Mouse (Mus musculus) embryo, embryonic 9.5 days (tissue): ENCODE measurements around the gene Ccl5.
"Not testable (repeated sequence)": the region's sequence is repeated elsewhere in the genome, so short reads cannot be mapped to it uniquely, and the experiment has no call there.

Source experiments
- DNase-seq: peaks from one replicate; pipeline ENCODE4 v3.0.0-alpha.2; 2017; ENCODE audit errors: extremely low spot score

The Ccl5 gene

GRCm38 (mm10) chr11:83530360-83530759, at the start of gene Ccl5:
TSS of gene Ccl5 (minus strand) at chr11:83530518.
- DNase-seq, result no peak

GRCm38 (mm10) chr11:83578999-83579398, 48.7 kb upstream of the Ccl5 start:
- no peak for DNase-seq

- no peak for DNase-seq
These were observed 48.0 kb upstream of the Ccl5 start, which contains the start of gene Ccl9 for GRCm38 (mm10) chr11:83578186-83578760. TSS of gene Ccl9 (minus strand) at chr11:83578636.

- no peak for DNase-seq
These were observed 46.7 kb upstream of the Ccl5 start for GRCm38 (mm10) chr11:83576927-83577555.

GRCm38 (mm10) chr11:83572834-83573233, 42.5 kb upstream of the Ccl5 start:
- no peak for DNase-seq

GRCm38 (mm10) chr11:83572223-83572622, 41.9 kb upstream of the Ccl5 start:
- no peak for DNase-seq

- no peak for DNase-seq
These were observed 39.9 kb upstream of the Ccl5 start for GRCm38 (mm10) chr11:83570189-83570588.

GRCm38 (mm10) chr11:83569249-83569648, 38.9 kb upstream of the Ccl5 start:
- no peak for DNase-seq

GRCm38 (mm10) chr11:83568786-83569185, 38.5 kb upstream of the Ccl5 start:
- no peak for DNase-seq

- no peak for DNase-seq
These were observed 37.7 kb upstream of the Ccl5 start for GRCm38 (mm10) chr11:83568061-83568460.

GRCm38 (mm10) chr11:83567311-83567710, 37.0 kb upstream of the Ccl5 start:
- no peak for DNase-seq

- DNase-seq, result no peak
These were observed 36.3 kb upstream of the Ccl5 start for GRCm38 (mm10) chr11:83566617-83567016.

GRCm38 (mm10) chr11:83563754-83564153, 33.4 kb upstream of the Ccl5 start:
- no peak for DNase-seq

GRCm38 (mm10) chr11:83562311-83562887, 32.1 kb upstream of the Ccl5 start:
- DNase-seq, result no peak

- no peak for DNase-seq
These were observed 30.1 kb upstream of the Ccl5 start for GRCm38 (mm10) chr11:83560405-83560804.

GRCm38 (mm10) chr11:83557074-83557473, 26.8 kb upstream of the Ccl5 start:
- no peak for DNase-seq

- peak; percentile 67 for DNase-seq
These were observed 25.9 kb upstream of the Ccl5 start for GRCm38 (mm10) chr11:83556085-83556781.

GRCm38 (mm10) chr11:83551668-83552067, 21.4 kb upstream of the Ccl5 start:
- DNase-seq, result no peak

- not testable (repeated sequence) for DNase-seq
These were observed 20.7 kb upstream of the Ccl5 start for GRCm38 (mm10) chr11:83551037-83551436.

- no peak for DNase-seq
These were observed 19.9 kb upstream of the Ccl5 start for GRCm38 (mm10) chr11:83550186-83550632.

GRCm38 (mm10) chr11:83544214-83544613, 13.9 kb upstream of the Ccl5 start:
- DNase-seq, result no peak

GRCm38 (mm10) chr11:83541415-83541814, 11.1 kb upstream of the Ccl5 start:
- DNase-seq, result no peak

- DNase-seq, result no peak
These were observed 10.6 kb upstream of the Ccl5 start for GRCm38 (mm10) chr11:83540931-83541330.
